Mouse (Mus musculus): ENCODE data around the gene Tmem184b. TPM values are rescaled to one million over a fixed set of nuclear protein-coding genes. Genes with fewer than 3 reads are reported as not detected.

Gene Tmem184b
- polyA plus RNA-seq, 1 experiment from 2014 or later = 34.1 TPM

DNA sequence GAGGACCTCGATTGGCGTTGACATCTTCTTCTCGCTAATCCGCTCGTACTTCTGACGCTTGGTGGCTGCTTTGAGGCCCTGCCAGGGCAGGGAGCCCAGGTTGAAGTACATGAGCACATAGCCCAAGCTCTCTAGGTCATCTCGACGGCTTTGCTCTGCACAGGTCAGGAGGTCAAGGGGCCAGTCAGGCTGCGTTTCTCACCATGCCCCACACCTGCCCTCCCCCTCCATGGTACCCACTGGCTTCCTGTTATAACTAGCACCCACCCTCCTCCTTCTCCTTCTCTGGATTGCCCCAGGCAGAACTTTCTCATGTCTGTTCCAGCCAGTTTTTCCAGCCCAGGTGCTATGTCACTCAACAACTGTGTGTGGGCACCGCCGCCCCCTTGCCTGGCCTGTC, 22.1 kb upstream of the Tmem184b start:
- no peaks in the 10 kb centered on the region for H3K27me3 ChIP-seq (replicated peaks; ENCODE audit: control insufficient read depth, insufficient read depth, low read length)
- 81% methylated on average over 11 of the region's 11 CpGs for WGBS
- H3K9me3 ChIP-seq (ENCODE audit: control insufficient read depth) = no peaks in the 10 kb centered on the region
- no peak overlapping the region for H3K4me3 ChIP-seq (ENCODE audit: low read depth, low read length)
- peaks cover 66% of the 10 kb centered on the region for H3K36me3 ChIP-seq (ENCODE audit: control insufficient read depth, insufficient read depth)
- ATAC-seq = no peak
- H3K4me1 ChIP-seq (replicated peaks; ENCODE audit: control insufficient read depth, insufficient read depth, low read length) = no peaks in the 10 kb centered on the region
- no peak for TF ChIP-seq CTCF (IDR thresholded peaks at IDR 0.05; ENCODE audit: low read depth)
- no peak overlapping the region for H3K4me2 ChIP-seq (replicated peaks; ENCODE audit: low read depth)
- no peak overlapping the region for H3K9ac ChIP-seq (ENCODE audit: low read depth, low read length)
- H3K27ac ChIP-seq (ENCODE audit: low read depth, low read length) = no peak overlapping the region

DNA sequence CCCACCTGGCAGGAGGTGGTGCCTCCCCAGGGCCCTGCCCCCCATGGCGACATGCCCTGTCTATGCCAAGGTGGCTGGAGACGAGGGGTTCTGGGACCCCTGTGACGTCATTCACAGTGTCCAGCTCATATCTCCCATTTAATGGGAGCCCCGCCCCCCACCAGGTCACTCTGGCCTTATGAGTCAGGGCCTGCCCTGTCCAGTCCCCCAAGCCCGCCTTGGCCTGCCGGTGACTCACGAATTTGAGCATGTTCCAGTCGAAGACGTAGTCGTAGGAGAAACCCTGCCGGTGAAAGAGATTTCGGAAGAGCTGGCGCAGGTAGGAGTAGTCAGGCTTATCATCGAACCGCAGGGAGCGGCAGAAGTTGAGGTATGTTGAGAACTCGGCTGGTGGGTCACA, 21.2 kb upstream of the Tmem184b start:
- ATAC-seq = 0 out of 2 replicates have a peak, but pooled peaks have one; percentile 15
- peaks cover 73% of the 10 kb centered on the region for H3K36me3 ChIP-seq (ENCODE audit: control insufficient read depth, insufficient read depth)

DNA sequence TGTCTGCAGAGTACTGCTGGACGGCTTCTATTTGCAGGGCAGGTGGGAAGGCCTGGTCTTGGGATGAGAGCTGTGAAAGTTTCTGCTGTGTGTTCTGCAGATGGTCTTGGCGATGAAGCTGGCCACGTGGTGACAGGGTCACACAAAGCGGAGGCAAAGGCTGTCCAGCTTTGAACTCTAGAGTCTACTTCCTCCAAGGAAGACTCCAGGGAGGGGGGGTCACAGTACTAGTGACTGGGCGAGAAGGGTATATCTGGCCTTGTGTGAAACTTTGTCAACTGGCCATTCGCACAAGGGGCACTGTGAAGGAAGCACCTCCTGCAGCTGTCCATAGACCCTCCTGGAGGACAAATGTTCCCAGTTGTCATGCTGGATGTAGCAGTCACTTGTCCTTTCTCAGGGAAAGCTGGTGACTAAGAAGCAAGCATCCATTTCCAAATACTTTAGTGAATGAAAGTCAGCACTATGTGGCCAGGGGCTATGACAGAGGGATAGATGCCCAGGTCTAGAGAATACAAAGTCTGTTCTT, 19.4 kb upstream of the Tmem184b start:
- TF ChIP-seq CTCF (IDR thresholded peaks at IDR 0.05; ENCODE audit: low read depth) = no peak
- Histone ChIP-seq H3K9me3 (ENCODE audit: control insufficient read depth) (no peaks in the 10 kb centered on the region), H3K4me1 (replicated peaks; ENCODE audit: control insufficient read depth, insufficient read depth, low read length) (no peaks in the 10 kb centered on the region), H3K27ac (ENCODE audit: low read depth, low read length) (0 out of 2 replicates have a peak overlapping the region, but pooled peaks have one; percentile 28), H3K4me3 (ENCODE audit: low read depth, low read length) (no peak overlapping the region), H3K9ac (ENCODE audit: low read depth, low read length) (no peak overlapping the region), H3K27me3 (replicated peaks; ENCODE audit: control insufficient read depth, insufficient read depth, low read length) (no peaks in the 10 kb centered on the region), H3K36me3 (ENCODE audit: control insufficient read depth, insufficient read depth) (peaks cover 75% of the 10 kb centered on the region), H3K4me2 (replicated peaks; ENCODE audit: low read depth) (no peak overlapping the region)
- no peak for ATAC-seq
- WGBS = 68% methylated on average over 6 of the region's 6 CpGs

More for the DNA sequence above, 21.2 kb upstream of the Tmem184b start:
- H3K27ac ChIP-seq (ENCODE audit: low read depth, low read length) = no peak overlapping the region; the same call in 1 of the 2 replicates
- no peaks in the 10 kb centered on the region for H3K9me3 ChIP-seq (ENCODE audit: control insufficient read depth)
- H3K27me3 ChIP-seq (replicated peaks; ENCODE audit: control insufficient read depth, insufficient read depth, low read length) = no peaks in the 10 kb centered on the region
- WGBS = 92% methylated on average over 17 of the region's 17 CpGs
- no peaks in the 10 kb centered on the region for H3K4me1 ChIP-seq (replicated peaks; ENCODE audit: control insufficient read depth, insufficient read depth, low read length)
- H3K4me3 ChIP-seq (ENCODE audit: low read depth, low read length) = no peak overlapping the region
- no peak overlapping the region for H3K9ac ChIP-seq (ENCODE audit: low read depth, low read length)
- H3K4me2 ChIP-seq (replicated peaks; ENCODE audit: low read depth) = no peak overlapping the region
- TF ChIP-seq CTCF (IDR thresholded peaks at IDR 0.05; ENCODE audit: low read depth) = no peak

DNA sequence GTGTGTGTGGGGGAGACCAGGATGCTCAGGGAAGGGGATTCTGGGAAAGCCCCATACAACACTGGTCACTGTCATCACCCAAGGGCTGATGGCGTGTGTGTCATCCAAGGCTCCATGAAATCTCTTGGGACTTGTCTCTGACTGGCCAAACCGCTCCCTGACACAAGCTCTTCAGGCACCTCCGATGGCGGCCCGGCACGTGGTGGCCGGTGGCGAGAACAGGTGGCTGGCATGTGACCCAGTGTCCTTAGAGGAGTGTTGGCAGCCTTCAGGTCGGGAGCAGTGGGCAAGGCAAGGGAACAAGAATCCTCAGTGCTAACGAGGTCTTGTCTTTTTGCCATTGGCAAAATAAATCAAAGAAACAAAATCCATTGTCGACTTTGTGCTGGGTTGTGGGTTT, 15.3 kb upstream of the Tmem184b start:
- Histone ChIP-seq H3K36me3 (ENCODE audit: control insufficient read depth, insufficient read depth) (peaks cover 51% of the 10 kb centered on the region), H3K4me3 (ENCODE audit: low read depth, low read length) (no peak overlapping the region), H3K9ac (ENCODE audit: low read depth, low read length) (no peak overlapping the region), H3K27ac (ENCODE audit: low read depth, low read length) (no peak overlapping the region), H3K4me1 (replicated peaks; ENCODE audit: control insufficient read depth, insufficient read depth, low read length) (no peaks in the 10 kb centered on the region), H3K4me2 (replicated peaks; ENCODE audit: low read depth) (no peak overlapping the region), H3K9me3 (ENCODE audit: control insufficient read depth) (no peaks in the 10 kb centered on the region), H3K27me3 (replicated peaks; ENCODE audit: control insufficient read depth, insufficient read depth, low read length) (no peaks in the 10 kb centered on the region)
- WGBS = 89% methylated on average over 11 of the region's 11 CpGs
- TF ChIP-seq CTCF (IDR thresholded peaks at IDR 0.05; ENCODE audit: low read depth) = no peak
- no peak for ATAC-seq

DNA sequence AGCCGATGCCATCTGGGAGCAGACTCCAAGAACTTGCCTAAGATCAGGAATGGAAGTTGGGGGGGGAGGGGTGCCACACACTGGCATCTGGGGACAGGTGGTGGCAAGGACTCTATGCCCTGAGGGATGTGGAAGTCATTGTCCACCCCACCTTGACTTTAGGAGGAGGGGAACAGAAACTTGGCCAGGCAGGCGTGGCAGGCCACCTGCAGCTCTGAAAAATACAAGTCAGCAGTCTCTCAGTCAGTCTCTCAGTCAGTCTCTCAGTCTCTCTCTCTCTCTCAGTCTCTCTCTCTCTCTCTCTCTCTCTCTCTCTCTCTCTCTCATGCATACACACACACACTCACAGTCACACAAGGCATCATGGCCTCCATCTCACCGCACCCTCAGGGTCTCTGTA, 14.9 kb upstream of the Tmem184b start:
- H3K4me3 ChIP-seq (ENCODE audit: low read depth, low read length) = no peak overlapping the region
- 90% methylated on average over 3 of the region's 3 CpGs for WGBS
- no peak overlapping the region for H3K4me2 ChIP-seq (replicated peaks; ENCODE audit: low read depth)
- H3K4me1 ChIP-seq (replicated peaks; ENCODE audit: control insufficient read depth, insufficient read depth, low read length) = no peaks in the 10 kb centered on the region
- no peak for ATAC-seq
- H3K9ac ChIP-seq (ENCODE audit: low read depth, low read length) = no peak overlapping the region
- no peak for TF ChIP-seq CTCF (IDR thresholded peaks at IDR 0.05; ENCODE audit: low read depth)
- H3K36me3 ChIP-seq (ENCODE audit: control insufficient read depth, insufficient read depth) = peaks cover 47% of the 10 kb centered on the region
- no peaks in the 10 kb centered on the region for H3K27me3 ChIP-seq (replicated peaks; ENCODE audit: control insufficient read depth, insufficient read depth, low read length)
- no peaks in the 10 kb centered on the region for H3K9me3 ChIP-seq (ENCODE audit: control insufficient read depth)
- H3K27ac ChIP-seq (ENCODE audit: low read depth, low read length) = no peak overlapping the region

DNA sequence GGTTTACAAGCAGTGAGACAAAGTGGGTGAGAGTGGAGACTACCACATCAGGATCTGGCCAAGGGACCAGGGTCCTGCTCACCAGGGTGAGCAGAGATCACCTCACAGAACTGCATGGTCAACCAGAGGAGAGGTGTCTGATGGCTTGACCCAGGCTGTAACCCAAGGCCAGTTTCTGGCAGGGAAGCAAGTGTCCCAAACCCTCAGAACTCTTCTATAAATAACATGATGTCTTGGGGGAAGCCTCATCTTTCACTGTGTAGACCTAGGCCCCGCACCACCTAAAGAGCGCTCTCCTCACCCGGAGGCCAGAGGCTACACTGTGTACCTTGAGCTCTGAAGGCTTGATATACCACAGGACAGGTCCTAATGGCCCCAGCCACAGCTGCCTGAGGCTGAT, 14.0 kb upstream of the Tmem184b start:
- no peak for TF ChIP-seq CTCF (IDR thresholded peaks at IDR 0.05; ENCODE audit: low read depth)
- no peak overlapping the region for H3K4me2 ChIP-seq (replicated peaks; ENCODE audit: low read depth)
- peaks cover 38% of the 10 kb centered on the region for H3K36me3 ChIP-seq (ENCODE audit: control insufficient read depth, insufficient read depth)
- no peaks in the 10 kb centered on the region for H3K4me1 ChIP-seq (replicated peaks; ENCODE audit: control insufficient read depth, insufficient read depth, low read length)
- no peaks in the 10 kb centered on the region for H3K9me3 ChIP-seq (ENCODE audit: control insufficient read depth)
- H3K4me3 ChIP-seq (ENCODE audit: low read depth, low read length) = no peak overlapping the region
- WGBS = 84% methylated on average over 3 of the region's 3 CpGs
- peak overlapping the region; percentile 41; the same call in 1 of the 2 replicates for H3K27ac ChIP-seq (ENCODE audit: low read depth, low read length)
- ATAC-seq = no peak
- no peak overlapping the region for H3K9ac ChIP-seq (ENCODE audit: low read depth, low read length)
- no peaks in the 10 kb centered on the region for H3K27me3 ChIP-seq (replicated peaks; ENCODE audit: control insufficient read depth, insufficient read depth, low read length)

All from intestine, postnatal 0 days (tissue).